Mouse (Mus musculus): Measurements from ENCODE around the gene Tmem132a.
A peak's percentile ranks its signal among the peaks of the same experiment; 100 is the strongest.

Tmem132a gene

GRCm38 (mm10) chr19:10869886-10870527, at the start of gene Tmem132a:
Gene Tmem132a (minus strand): TSS chr19:10869940.
- DNase-seq (ENCODE audit: extremely low read depth, low read depth, low spot score): peak; percentile 88

GRCm38 (mm10) chr19:10918321-10918991, 48.7 kb upstream of the Tmem132a start:
- no peak for DNase-seq (ENCODE audit: extremely low read depth, low read depth, low spot score)

GRCm38 (mm10) chr19:10916506-10916905, 46.8 kb upstream of the Tmem132a start:
- no peak for DNase-seq (ENCODE audit: extremely low read depth, low read depth, low spot score)

- no peak for DNase-seq (ENCODE audit: extremely low read depth, low read depth, low spot score)
Observed at GRCm38 (mm10) chr19:10914870-10915269, 45.1 kb upstream of the Tmem132a start.

- no peak for DNase-seq (ENCODE audit: extremely low read depth, low read depth, low spot score)
Observed at GRCm38 (mm10) chr19:10914291-10914690, 44.6 kb upstream of the Tmem132a start.

GRCm38 (mm10) chr19:10909087-10909721, 39.5 kb upstream of the Tmem132a start:
- no peak for DNase-seq (ENCODE audit: extremely low read depth, low read depth, low spot score)

- DNase-seq (ENCODE audit: extremely low read depth, low read depth, low spot score): no peak
Observed at GRCm38 (mm10) chr19:10907891-10908290, 38.2 kb upstream of the Tmem132a start.

- no peak for DNase-seq (ENCODE audit: extremely low read depth, low read depth, low spot score)
Observed at GRCm38 (mm10) chr19:10905728-10906000, 35.9 kb upstream of the Tmem132a start.

GRCm38 (mm10) chr19:10904927-10905727, 35.4 kb upstream of the Tmem132a start:
- no peak for DNase-seq (ENCODE audit: extremely low read depth, low read depth, low spot score)

- DNase-seq (ENCODE audit: extremely low read depth, low read depth, low spot score): no peak
Observed at GRCm38 (mm10) chr19:10904512-10904911, 34.8 kb upstream of the Tmem132a start.

- DNase-seq (ENCODE audit: extremely low read depth, low read depth, low spot score): no peak
Observed at GRCm38 (mm10) chr19:10901046-10901445, 31.3 kb upstream of the Tmem132a start.

GRCm38 (mm10) chr19:10900315-10900714, 30.6 kb upstream of the Tmem132a start:
- DNase-seq (ENCODE audit: extremely low read depth, low read depth, low spot score): no peak

GRCm38 (mm10) chr19:10897491-10897890, 27.8 kb upstream of the Tmem132a start:
- no peak for DNase-seq (ENCODE audit: extremely low read depth, low read depth, low spot score)

- no peak for DNase-seq (ENCODE audit: extremely low read depth, low read depth, low spot score)
Observed at GRCm38 (mm10) chr19:10896849-10897248, 27.1 kb upstream of the Tmem132a start.

- no peak for DNase-seq (ENCODE audit: extremely low read depth, low read depth, low spot score)
Observed at GRCm38 (mm10) chr19:10895708-10896107, 26.0 kb upstream of the Tmem132a start.

- no peak for DNase-seq (ENCODE audit: extremely low read depth, low read depth, low spot score)
Observed at GRCm38 (mm10) chr19:10895016-10895528, 25.3 kb upstream of the Tmem132a start, which contains the start of gene Prpf19. Gene Prpf19 (plus strand): TSS chr19:10895231.

- DNase-seq (ENCODE audit: extremely low read depth, low read depth, low spot score): no peak
Observed at GRCm38 (mm10) chr19:10892201-10892600, 22.5 kb upstream of the Tmem132a start.

GRCm38 (mm10) chr19:10881426-10882154, 11.8 kb upstream of the Tmem132a start, which contains the start of gene Tmem109:
Gene Tmem109 (minus strand): TSS chr19:10882001.
- DNase-seq (ENCODE audit: extremely low read depth, low read depth, low spot score): no peak

GRCm38 (mm10) chr19:10880975-10881425, 11.3 kb upstream of the Tmem132a start:
- no peak for DNase-seq (ENCODE audit: extremely low read depth, low read depth, low spot score)
